Comparison of ENCODE assay signal across 8 mouse cellular contexts in genomic region chr1:180313517-180314440, GRCm38 (mm10). TPM values are rescaled to one million over a fixed set of nuclear protein-coding genes. Genes with fewer than 3 reads are reported as not detected.
DNase-seq lines count a peak whose midpoint lies in the region; ATAC-seq and TF ChIP-seq lines count a peak whose summit lies in the region.

No protein-coding gene starts in this region.

- peak overlapping the region; percentile 44; the same call in 1 of the 2 replicates for H3K27ac ChIP-seq in ES-Bruce4 (ENCODE audit: insufficient read depth, low read length)
- H3K27ac ChIP-seq in intestine, embryonic 14.5 days (ENCODE audit: low read depth) = no peak overlapping the region
- H3K27ac ChIP-seq in liver, embryonic 15.5 days (replicated peaks) = no peak overlapping the region
- H3K27ac ChIP-seq in neural tube, embryonic 13.5 days (replicated peaks) = peak overlapping the region; percentile 84

- WGBS in intestine, embryonic 14.5 days = 15% methylated on average over 20 of the region's 20 CpGs
- 21% methylated on average over 20 of the region's 20 CpGs for WGBS in liver, embryonic 15.5 days (ENCODE audit: insufficient replicate concordance)
- 11% methylated on average over 20 of the region's 20 CpGs for WGBS in neural tube, embryonic 13.5 days

- ATAC-seq in intestine, embryonic 14.5 days (replicated peaks; ENCODE audit: low FRiP score, low TSS enrichment, low read depth) = peak; percentile 86
- ATAC-seq in liver, embryonic 15.5 days (ENCODE audit: insufficient read depth) = no peak
- peak; percentile 78 for ATAC-seq in neural tube, embryonic 13.5 days (ENCODE audit: low read depth)

- no peaks in the 10 kb centered on the region for H3K9me3 ChIP-seq in ES-Bruce4 (replicated peaks; ENCODE audit: control insufficient read depth, insufficient read depth, low read length, poor library complexity, severe bottlenecking)
- no peaks in the 10 kb centered on the region for H3K9me3 ChIP-seq in intestine, embryonic 14.5 days (ENCODE audit: control insufficient read depth, low read length)
- H3K9me3 ChIP-seq in liver, embryonic 15.5 days (replicated peaks) = no peaks in the 10 kb centered on the region
- no peaks in the 10 kb centered on the region for H3K9me3 ChIP-seq in neural tube, embryonic 13.5 days

- peak; percentile 67; the same call in 1 of the 2 replicates for TF ChIP-seq EP300 in ES-Bruce4 (IDR thresholded peaks at IDR 0.05; ENCODE audit: insufficient read depth, low read depth, low read length)

- peak; percentile 72 for DNase-seq in CD4-positive helper T cell, adult 2 months (ENCODE audit: low read depth, low spot score)
- peak; percentile 54 for DNase-seq in embryo, embryonic 9.5 days (ENCODE audit: extremely low spot score)
- DNase-seq in intestine, embryonic 14.5 days (ENCODE audit: low spot score) = peak; percentile 72
- no peak for DNase-seq in spleen, adult 18-20 months
- DNase-seq in ovary, adult 18-20 months (ENCODE audit: low spot score) = no peak

- peaks cover 2% of the 10 kb centered on the region for H3K4me1 ChIP-seq in ES-Bruce4 (ENCODE audit: control insufficient read depth, insufficient read depth, low read length)
- peaks cover 22% of the 10 kb centered on the region for H3K4me1 ChIP-seq in intestine, embryonic 14.5 days (replicated peaks; ENCODE audit: control insufficient read depth, insufficient read depth, low read length)
- peaks cover 29% of the 10 kb centered on the region for H3K4me1 ChIP-seq in liver, embryonic 15.5 days (replicated peaks)
- H3K4me1 ChIP-seq in neural tube, embryonic 13.5 days (replicated peaks) = peaks cover 34% of the 10 kb centered on the region

- H3K4me2 ChIP-seq in intestine, embryonic 14.5 days (ENCODE audit: low read length) = peak overlapping the region; percentile 42
- peak overlapping the region; percentile 38 for H3K4me2 ChIP-seq in liver, embryonic 15.5 days
- peak overlapping the region; percentile 50 for H3K4me2 ChIP-seq in neural tube, embryonic 13.5 days

- no peak overlapping the region for H3K9ac ChIP-seq in ES-Bruce4 (ENCODE audit: low read depth, poor library complexity, severe bottlenecking)
- H3K9ac ChIP-seq in intestine, embryonic 14.5 days (ENCODE audit: low read length) = no peak overlapping the region
- no peak overlapping the region for H3K9ac ChIP-seq in liver, embryonic 15.5 days
- H3K9ac ChIP-seq in neural tube, embryonic 13.5 days = peak overlapping the region; percentile 46; the same call in 1 of the 2 replicates

- H3K4me3 ChIP-seq in ES-Bruce4 (ENCODE audit: low read depth, low read length) = peak overlapping the region; percentile 73
- H3K4me3 ChIP-seq in intestine, embryonic 14.5 days (ENCODE audit: low read depth, low read length) = peak overlapping the region; percentile 6; the same call in 1 of the 2 replicates
- no peak overlapping the region for H3K4me3 ChIP-seq in liver, embryonic 15.5 days (replicated peaks)
- peak overlapping the region; percentile 26 for H3K4me3 ChIP-seq in neural tube, embryonic 13.5 days

- TF ChIP-seq CTCF in ES-Bruce4 (IDR thresholded peaks at IDR 0.05; ENCODE audit: low read depth, low read length) = no peak

- peak; percentile 20 for TF ChIP-seq POLR2A in ES-Bruce4 (IDR thresholded peaks at IDR 0.05; ENCODE audit: insufficient read depth, low read length)

- no peaks in the 10 kb centered on the region for H3K36me3 ChIP-seq in ES-Bruce4 (ENCODE audit: control insufficient read depth, insufficient read depth, low read length, poor library complexity, severe bottlenecking)
- no peaks in the 10 kb centered on the region for H3K36me3 ChIP-seq in intestine, embryonic 14.5 days (ENCODE audit: control insufficient read depth, insufficient read depth, low read length)
- no peaks in the 10 kb centered on the region for H3K36me3 ChIP-seq in liver, embryonic 15.5 days (replicated peaks)
- no peaks in the 10 kb centered on the region for H3K36me3 ChIP-seq in neural tube, embryonic 13.5 days

- H3K27me3 ChIP-seq in ES-Bruce4 (ENCODE audit: control insufficient read depth, insufficient read depth, low read length, poor library complexity, severe bottlenecking) = no peaks in the 10 kb centered on the region
- H3K27me3 ChIP-seq in intestine, embryonic 14.5 days (replicated peaks; ENCODE audit: control insufficient read depth, insufficient read depth, low read length) = no peaks in the 10 kb centered on the region
- H3K27me3 ChIP-seq in liver, embryonic 15.5 days = peaks cover 32% of the 10 kb centered on the region
- no peaks in the 10 kb centered on the region for H3K27me3 ChIP-seq in neural tube, embryonic 13.5 days

RNA-seq across cellular contexts. Expression of gene Itpkb, which starts 16.5 kb away (rescaled TPM):
- polyA plus RNA-seq in ES-Bruce4 (2011; ENCODE audit: insufficient read depth, insufficient read length, low read depth, missing spikeins) = 12.2 and 12.4 TPM in 2 replicates
- 6.7 and 8.3 TPM in 2 replicates for polyA plus RNA-seq in intestine, embryonic 14.5 days (2014; fragmentation: Nextera tagmentation; extraction: Ambion mirVana)
- polyA plus RNA-seq in liver, embryonic 15.5 days (2015; fragmentation: Nextera tagmentation; extraction: Ambion mirVana) = 1.3 and 1.6 TPM in 2 replicates
- 3.9 and 4.0 TPM in 2 replicates for polyA plus RNA-seq in neural tube, embryonic 13.5 days (2015; fragmentation: Nextera tagmentation; extraction: Ambion mirVana)

RNA-seq across cellular contexts. Expression of gene Psen2, which starts 50.5 kb away (rescaled TPM):
- 11.7 and 13.7 TPM in 2 replicates for polyA plus RNA-seq in ES-Bruce4 (2011; ENCODE audit: insufficient read depth, insufficient read length, low read depth, missing spikeins)
- 13.9 and 15.6 TPM in 2 replicates for polyA plus RNA-seq in intestine, embryonic 14.5 days (2014; fragmentation: Nextera tagmentation; extraction: Ambion mirVana)
- polyA plus RNA-seq in liver, embryonic 15.5 days (2015; fragmentation: Nextera tagmentation; extraction: Ambion mirVana) = 27.0 and 30.6 TPM in 2 replicates
- 11.9 and 13.0 TPM in 2 replicates for polyA plus RNA-seq in neural tube, embryonic 13.5 days (2015; fragmentation: Nextera tagmentation; extraction: Ambion mirVana)

Comparison
In these comparisons a context has a peak if more than half of its experiments do, and no peak if none do; other contexts are left out.
1. DNase-seq: peak in CD4-positive helper T cell, adult 2 months (single experiment), embryo, embryonic 9.5 days (single experiment) and intestine, embryonic 14.5 days (single experiment); none in spleen, adult 18-20 months (0 of 2) and ovary, adult 18-20 months (single experiment).
2. H3K27ac ChIP-seq: peak in ES-Bruce4 (single experiment) and neural tube, embryonic 13.5 days (single experiment); none in intestine, embryonic 14.5 days (single experiment) and liver, embryonic 15.5 days (single experiment).
3. Peak in every context shown above with its lines, with median percentiles within 50 percentile points of each other: H3K4me2 ChIP-seq.